Mouse (Mus musculus) embryonic facial prominence, embryonic 12.5 days (tissue): ENCODE data around the gene Dennd4b. TPM values are rescaled to one million over a fixed set of nuclear protein-coding genes. Genes with fewer than 3 reads are reported as not detected.
A peak's percentile ranks its signal among the peaks of the same experiment; 100 is the strongest.

ENCODE experiments used
- ATAC-seq: fragments of 200-750 bp; cut with Nextera tagmentation; 2 replicates; pipeline ENCODE4 v1.8.0; 2017; ENCODE audit not compliant: insufficient number of reproducible peaks, insufficient read depth, low FRiP score, low TSS enrichment
- H3K27ac ChIP-seq: fragments of 300-500 bp; sonication (generic); 2 replicates; pipeline ENCODE4 v1.5.1; 2016; ENCODE audit warnings: mild to moderate bottlenecking
- H3K27me3 ChIP-seq: fragments of 300-500 bp; sonication (generic); 2 replicates; pipeline ENCODE4 v1.6.1; 2016; ENCODE audit warnings: mild to moderate bottlenecking, moderate library complexity
- H3K36me3 ChIP-seq: fragments of 300-500 bp; sonication (generic); 2 replicates; pipeline ENCODE4 v1.6.1; 2016; ENCODE audit warnings: mild to moderate bottlenecking
- H3K4me1 ChIP-seq: fragments of 300-500 bp; sonication (generic); 2 replicates; pipeline ENCODE4 v1.6.1; 2016
- H3K4me2 ChIP-seq: fragments of 300-500 bp; sonication (generic); replicated peaks from 2 replicates; pipeline ENCODE4 v1.6.1; 2016; ENCODE audit warnings: mild to moderate bottlenecking, moderate library complexity
- H3K4me3 ChIP-seq: fragments of 300-500 bp; sonication (generic); 2 replicates; pipeline ENCODE4 v1.5.1; 2016; ENCODE audit warnings: mild to moderate bottlenecking
- H3K9ac ChIP-seq: fragments of 300-500 bp; sonication (generic); 2 replicates; pipeline ENCODE4 v1.6.1; 2016; ENCODE audit warnings: mild to moderate bottlenecking, moderate library complexity
- H3K9me3 ChIP-seq: fragments of 300-500 bp; sonication (generic); 2 replicates; pipeline ENCODE4 v1.6.1; 2016; ENCODE audit warnings: mild to moderate bottlenecking, moderate library complexity
- WGBS: fragments of 180-500 bp; shearing (Covaris S2); methylation state at CpG from one replicate; pipeline ENCODE4 v1.1.7; 2016; 5-methylcytosine and 5-hydroxymethylcytosine counted together
- polyA plus RNA-seq: library from polyadenylated mRNA; unstranded; fragments of >200 nt; fragmentation: Nextera tagmentation; extraction: Ambion mirVana; gene quantifications from 2 replicates; pipeline ENCODE4 v1.2.1, GENCODE M21; 2016

Dennd4b gene
- 5.7 and 8.0 TPM in 2 replicates for polyA plus RNA-seq

- Histone ChIP-seq H3K4me2 (peak within 1 kb of the TSS; percentile 80), H3K27ac (peak within 1 kb of the TSS; percentile 97), H3K9me3 (no peaks in the 10 kb centered on the region), H3K36me3 (peaks cover 35% of the 10 kb centered on the region), H3K27me3 (no peaks in the 10 kb centered on the region), H3K9ac (peak within 1 kb of the TSS; percentile 82), H3K4me3 (peak within 1 kb of the TSS; percentile 81), H3K4me1 (peaks cover 13% of the 10 kb centered on the region)
- ATAC-seq: peak; percentile 89
- under 1% methylated on average over 63 of the region's 87 CpGs for WGBS
Measured at GRCm38 (mm10) chr3:90265034-90265931, at the start of gene Dennd4b. Gene Dennd4b, plus strand, starts transcription at chr3:90265185.

DNA sequence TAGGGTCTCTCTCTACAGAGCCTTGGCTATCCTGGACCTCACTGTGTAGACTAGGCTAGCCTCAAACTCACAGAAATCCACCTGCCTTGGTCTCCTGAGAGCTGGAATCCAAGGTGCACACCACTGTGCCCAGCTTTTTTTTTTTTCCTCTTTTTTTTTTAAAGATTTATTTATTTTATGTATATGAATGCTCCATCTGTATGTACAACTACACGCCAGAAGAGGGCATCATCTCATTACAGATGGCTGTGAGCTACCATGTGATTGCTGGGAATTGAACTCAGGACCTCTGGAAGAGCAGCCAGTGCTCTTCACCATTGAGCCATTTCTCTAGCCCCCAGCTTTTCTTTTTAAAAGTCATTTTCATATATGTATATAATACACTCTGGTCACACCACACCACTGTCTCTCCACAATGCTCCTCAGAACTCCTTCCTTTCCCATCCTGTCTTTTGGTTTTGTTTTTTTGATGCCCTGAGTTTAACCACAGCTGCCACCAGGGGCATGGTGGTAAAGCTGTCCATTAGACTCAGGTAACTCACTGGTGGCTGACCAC, 49.1 kb upstream of the Dennd4b start:
- H3K9me3 ChIP-seq: no peaks in the 10 kb centered on the region
- H3K4me3 ChIP-seq: no peak overlapping the region
- H3K36me3 ChIP-seq: peaks cover 15% of the 10 kb centered on the region
- peaks cover 17% of the 10 kb centered on the region for H3K4me1 ChIP-seq
- WGBS: 42% methylated on average over 1 of the region's 1 CpGs
- ATAC-seq: no peak
- H3K27me3 ChIP-seq: no peaks in the 10 kb centered on the region
- no peak overlapping the region for H3K4me2 ChIP-seq
- H3K27ac ChIP-seq: no peak overlapping the region
- H3K9ac ChIP-seq: no peak overlapping the region

GRCm38 (mm10) chr3:90220088-90220487, 44.9 kb upstream of the Dennd4b start:
- Histone ChIP-seq H3K9ac (peak overlapping the region; percentile 62), H3K27me3 (no peaks in the 10 kb centered on the region), H3K4me2 (peak overlapping the region; percentile 77), H3K27ac (peak overlapping the region; percentile 79), H3K9me3 (no peaks in the 10 kb centered on the region), H3K4me3 (peak overlapping the region; percentile 51), H3K4me1 (peaks cover 12% of the 10 kb centered on the region), H3K36me3 (peaks cover 17% of the 10 kb centered on the region)
- 15% methylated on average over 6 of the region's 6 CpGs for WGBS
- no peak for ATAC-seq

DNA sequence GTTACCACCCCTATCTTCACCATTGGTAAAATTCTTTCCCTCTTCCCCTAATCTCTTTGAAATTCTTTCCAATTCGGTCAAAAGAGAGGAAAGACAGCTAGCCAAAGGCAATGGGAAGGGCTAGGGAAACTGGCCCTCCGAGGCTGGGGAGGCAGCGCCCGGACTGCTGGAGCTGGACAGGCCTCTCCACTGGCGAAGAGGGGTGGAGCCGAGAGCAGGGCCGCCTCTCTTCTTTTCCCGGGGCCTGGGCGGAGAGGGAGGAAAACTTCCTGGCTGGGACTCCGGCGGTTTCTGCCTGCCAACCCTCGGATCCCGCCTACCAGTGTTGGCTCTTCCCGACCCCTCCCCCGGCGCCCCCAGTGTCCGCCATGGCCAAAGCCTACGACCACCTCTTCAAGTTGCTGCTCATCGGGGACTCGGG, 44.4 kb upstream of the Dennd4b start:
- H3K4me1 ChIP-seq: peaks cover 12% of the 10 kb centered on the region
- peak overlapping the region; percentile 79 for H3K27ac ChIP-seq
- H3K27me3 ChIP-seq: no peaks in the 10 kb centered on the region
- WGBS: 1% methylated on average over 19 of the region's 20 CpGs
- H3K36me3 ChIP-seq: peaks cover 21% of the 10 kb centered on the region
- H3K9ac ChIP-seq: peak overlapping the region; percentile 62
- peak overlapping the region; percentile 51 for H3K4me3 ChIP-seq
- ATAC-seq: peak; percentile 82
- peak overlapping the region; percentile 77 for H3K4me2 ChIP-seq
- no peaks in the 10 kb centered on the region for H3K9me3 ChIP-seq

DNA sequence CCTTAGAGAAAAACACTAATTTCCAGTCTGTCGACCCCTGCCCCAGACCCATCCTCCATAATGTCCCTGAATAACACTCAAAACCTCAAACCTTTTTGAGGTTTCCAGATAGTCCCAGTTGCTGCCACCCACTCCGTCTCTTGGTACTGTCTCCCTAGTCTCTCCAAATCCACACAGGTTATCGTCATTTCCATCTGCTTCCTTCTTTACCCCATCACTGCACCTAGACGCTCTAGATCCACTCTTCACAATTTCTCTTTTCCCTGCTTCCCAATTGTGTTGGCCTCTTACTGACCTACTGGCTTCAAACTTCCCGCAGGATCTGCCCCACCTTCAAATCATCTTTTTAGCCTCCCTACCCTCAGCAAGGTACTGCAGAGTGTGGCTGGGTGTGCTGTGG, 43.9 kb upstream of the Dennd4b start:
- 22% methylated on average over 5 of the region's 5 CpGs for WGBS
- H3K4me2 ChIP-seq: peak overlapping the region; percentile 77
- H3K9ac ChIP-seq: peak overlapping the region; percentile 62
- H3K4me1 ChIP-seq: peaks cover 12% of the 10 kb centered on the region
- H3K27ac ChIP-seq: peak overlapping the region; percentile 79
- no peaks in the 10 kb centered on the region for H3K27me3 ChIP-seq
- H3K36me3 ChIP-seq: peaks cover 24% of the 10 kb centered on the region
- H3K9me3 ChIP-seq: no peaks in the 10 kb centered on the region
- ATAC-seq: no peak; the same call in 1 of the 2 replicates
- H3K4me3 ChIP-seq: peak overlapping the region; percentile 51

DNA sequence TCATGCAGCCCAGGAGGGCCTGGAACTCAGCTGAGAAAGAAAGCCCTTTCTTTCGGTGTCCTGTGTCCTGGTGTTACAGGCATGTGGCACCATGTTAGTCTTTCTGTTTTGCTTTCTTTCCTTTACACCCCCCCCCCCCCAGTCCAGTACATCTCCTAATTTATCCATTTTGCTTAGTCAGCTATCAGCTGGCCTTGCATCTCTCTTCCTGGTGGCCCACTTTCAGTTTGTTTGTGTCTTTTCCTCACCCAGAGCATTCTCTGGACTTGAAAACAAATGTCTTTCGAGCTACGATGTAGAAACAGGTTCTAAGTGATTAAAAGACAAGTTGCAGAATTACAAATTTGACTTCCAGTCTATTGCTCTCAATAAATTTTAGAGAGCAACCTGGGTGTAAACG, 42.5 kb upstream of the Dennd4b start:
- Histone ChIP-seq H3K4me2 (no peak overlapping the region), H3K36me3 (peaks cover 26% of the 10 kb centered on the region), H3K4me3 (no peak overlapping the region), H3K9ac (no peak overlapping the region), H3K4me1 (peaks cover 12% of the 10 kb centered on the region), H3K27me3 (no peaks in the 10 kb centered on the region), H3K27ac (no peak overlapping the region), H3K9me3 (no peaks in the 10 kb centered on the region)
- ATAC-seq: no peak
- 91% methylated on average over 4 of the region's 4 CpGs for WGBS

DNA sequence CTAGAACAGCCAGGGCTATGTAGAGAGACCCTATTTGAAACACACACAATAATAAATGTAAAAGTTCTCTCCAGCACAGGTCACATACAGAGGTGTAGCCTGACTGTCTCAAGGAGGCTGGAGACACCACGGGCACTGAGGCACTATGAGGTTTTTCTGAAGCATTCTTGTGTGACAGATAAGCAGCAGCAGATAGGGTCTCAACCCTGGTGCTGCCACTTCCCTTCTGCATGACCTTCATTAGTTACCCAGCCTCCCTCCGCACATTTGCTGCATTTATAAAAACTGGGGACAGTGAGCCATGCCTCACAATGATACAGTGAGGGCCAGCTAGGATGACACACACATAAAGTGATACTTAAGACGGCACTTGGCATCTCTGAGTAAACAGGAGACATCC, 42.0 kb upstream of the Dennd4b start:
- no peak overlapping the region for H3K4me3 ChIP-seq
- H3K27ac ChIP-seq: no peak overlapping the region
- no peak overlapping the region for H3K4me2 ChIP-seq
- no peak for ATAC-seq
- H3K36me3 ChIP-seq: peaks cover 26% of the 10 kb centered on the region
- 80% methylated on average over 3 of the region's 3 CpGs for WGBS
- H3K27me3 ChIP-seq: no peaks in the 10 kb centered on the region
- no peak overlapping the region for H3K9ac ChIP-seq
- H3K9me3 ChIP-seq: no peaks in the 10 kb centered on the region
- peaks cover 12% of the 10 kb centered on the region for H3K4me1 ChIP-seq

GRCm38 (mm10) chr3:90224331-90224730, 40.7 kb upstream of the Dennd4b start:
- no peak overlapping the region for H3K9ac ChIP-seq
- peaks cover 12% of the 10 kb centered on the region for H3K4me1 ChIP-seq
- H3K9me3 ChIP-seq: no peaks in the 10 kb centered on the region
- 86% methylated on average over 10 of the region's 10 CpGs for WGBS
- no peaks in the 10 kb centered on the region for H3K27me3 ChIP-seq
- no peak for ATAC-seq
- peaks cover 26% of the 10 kb centered on the region for H3K36me3 ChIP-seq
- no peak overlapping the region for H3K4me3 ChIP-seq
- H3K27ac ChIP-seq: no peak overlapping the region
- H3K4me2 ChIP-seq: no peak overlapping the region

- WGBS: 17% methylated on average over 8 of the region's 8 CpGs
- Histone ChIP-seq H3K9ac (peak overlapping the region; percentile 72; the same call in 1 of the 2 replicates), H3K27ac (peak overlapping the region; percentile 87; the same call in 1 of the 2 replicates), H3K36me3 (peaks cover 19% of the 10 kb centered on the region), H3K9me3 (no peaks in the 10 kb centered on the region), H3K4me1 (peaks cover 5% of the 10 kb centered on the region), H3K27me3 (no peaks in the 10 kb centered on the region), H3K4me3 (peak overlapping the region; percentile 71), H3K4me2 (peak overlapping the region; percentile 80)
- no peak for ATAC-seq
Measured at GRCm38 (mm10) chr3:90231075-90231474, 33.9 kb upstream of the Dennd4b start.

DNA sequence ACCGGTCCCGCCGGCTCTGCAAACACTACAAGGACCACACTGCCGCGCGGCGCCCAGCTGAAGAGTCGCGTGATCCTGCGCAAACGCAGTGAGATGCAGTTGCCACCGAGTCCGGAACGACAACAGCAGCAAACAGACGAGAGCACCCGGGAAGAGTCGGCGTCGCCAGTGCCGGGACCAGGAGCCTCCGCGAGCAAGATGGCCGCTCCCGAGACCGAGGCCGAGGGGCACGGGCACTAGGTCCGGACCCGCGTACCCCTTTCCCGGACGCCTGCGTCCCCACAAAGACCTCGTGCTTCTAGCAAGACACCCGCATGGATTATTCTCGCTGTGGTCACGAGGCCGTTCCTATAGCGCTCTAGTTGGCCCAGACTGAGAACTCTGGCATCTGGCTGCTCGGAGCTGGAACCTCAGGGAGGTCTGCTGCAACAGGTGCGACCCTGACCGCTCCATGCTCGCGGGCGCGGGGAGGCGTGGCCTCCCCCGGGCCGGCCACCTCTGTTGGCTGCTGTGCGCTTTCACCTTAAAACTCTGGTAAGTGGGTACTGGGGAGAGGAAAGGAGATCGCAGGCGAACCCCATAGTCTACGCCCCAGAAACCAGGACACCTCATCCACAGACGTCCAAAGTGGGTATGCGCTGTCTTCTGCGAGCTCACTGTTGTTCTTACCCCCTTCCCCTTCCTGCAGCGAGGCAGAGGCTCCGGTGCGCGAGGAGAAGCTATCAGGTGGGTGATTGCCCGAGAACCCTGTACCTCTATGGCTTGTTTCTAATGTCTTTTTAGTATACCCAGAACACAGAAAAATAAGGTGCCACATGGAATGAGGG, 33.3 kb upstream of the Dennd4b start, which contains the start of gene Jtb:
Jtb (plus strand) TSS at position 91 of the 827 bp plus-strand sequence.
- peak within 1 kb of the TSS; percentile 87 for H3K27ac ChIP-seq
- no peaks in the 10 kb centered on the region for H3K9me3 ChIP-seq
- no peaks in the 10 kb centered on the region for H3K27me3 ChIP-seq
- peak; percentile 97 for ATAC-seq
- under 1% methylated on average over 61 of the region's 61 CpGs for WGBS
- peak within 1 kb of the TSS; percentile 72 for H3K9ac ChIP-seq
- peak within 1 kb of the TSS; percentile 80 for H3K4me2 ChIP-seq
- H3K4me1 ChIP-seq: peaks cover 5% of the 10 kb centered on the region
- peak within 1 kb of the TSS; percentile 71 for H3K4me3 ChIP-seq
- H3K36me3 ChIP-seq: peaks cover 16% of the 10 kb centered on the region

- no peaks in the 10 kb centered on the region for H3K27me3 ChIP-seq
- no peak for ATAC-seq
- no peak overlapping the region for H3K4me3 ChIP-seq
- H3K4me2 ChIP-seq: no peak overlapping the region
- no peak overlapping the region for H3K9ac ChIP-seq
- H3K9me3 ChIP-seq: no peaks in the 10 kb centered on the region
- peaks cover 16% of the 10 kb centered on the region; the same call in 1 of the 2 replicates for H3K4me1 ChIP-seq
- H3K36me3 ChIP-seq: no peaks in the 10 kb centered on the region
- H3K27ac ChIP-seq: no peak overlapping the region
- 78% methylated on average over 2 of the region's 2 CpGs for WGBS
Measured at GRCm38 (mm10) chr3:90241251-90241650, 23.7 kb upstream of the Dennd4b start.
